Comparison of ENCODE assay signal across 39 mouse cellular contexts in the genomic region with DNA sequence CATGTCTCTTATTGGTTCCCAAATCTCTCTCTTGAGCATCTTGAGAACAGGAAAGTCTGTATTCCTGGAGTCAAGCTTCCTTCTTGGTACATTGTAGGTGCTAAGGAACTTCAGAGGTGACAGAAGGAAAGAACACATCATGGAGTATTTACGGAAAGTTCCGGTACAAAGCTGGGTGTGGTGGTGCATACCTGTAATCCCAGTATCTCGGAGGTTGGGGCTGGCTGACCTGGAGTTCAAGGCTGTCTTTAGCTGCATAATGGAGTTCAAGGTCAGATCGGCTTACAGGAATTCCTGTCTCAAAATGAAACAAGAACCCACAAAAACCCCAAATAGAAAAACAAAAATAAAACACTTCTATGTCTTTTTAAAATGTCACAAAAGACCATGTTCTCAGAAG. TPM values are rescaled to one million over a fixed set of nuclear protein-coding genes. Genes with fewer than 3 reads are reported as not detected.
"Had no signal": no experiment of that assay in that cellular context is flagged by ENCODE, and none has a peak within 500 bp of the region (broad histone marks: within the 10 kb centered on the region; RNA-seq: fewer than 3 reads in every experiment).

No protein-coding gene starts in this region.

- H3K4me3 ChIP-seq: heart, adult 2 months; heart, embryonic 13.5 days; heart, embryonic 15.5 days; hindbrain, embryonic 13.5 days; hindbrain, embryonic 15.5 days; kidney, embryonic 15.5 days; layer of hippocampus, adult 2 months; left cerebral cortex, adult 2 months; limb, embryonic 13.5 days; limb, embryonic 15.5 days; liver, embryonic 12.5 days had no signal

- H3K4me1 ChIP-seq: heart, embryonic 13.5 days; heart, embryonic 15.5 days; hindbrain, embryonic 13.5 days; hindbrain, embryonic 15.5 days; kidney, embryonic 15.5 days; limb, embryonic 13.5 days; limb, embryonic 15.5 days; liver, embryonic 12.5 days had no signal

- H3K9me3 ChIP-seq: heart, embryonic 13.5 days; heart, embryonic 15.5 days; hindbrain, embryonic 13.5 days; hindbrain, embryonic 15.5 days; kidney, embryonic 15.5 days; limb, embryonic 13.5 days; limb, embryonic 15.5 days; liver, embryonic 12.5 days had no signal

- H3K9ac ChIP-seq: heart, embryonic 13.5 days; heart, embryonic 15.5 days; hindbrain, embryonic 13.5 days; hindbrain, embryonic 15.5 days; kidney, embryonic 15.5 days; limb, embryonic 13.5 days; limb, embryonic 15.5 days; liver, embryonic 12.5 days; liver, embryonic 14.5 days had no signal

- H3K4me2 ChIP-seq: heart, embryonic 11.5 days; heart, embryonic 13.5 days; heart, embryonic 15.5 days; hindbrain, embryonic 13.5 days; hindbrain, embryonic 15.5 days; kidney, embryonic 15.5 days; limb, embryonic 13.5 days; limb, embryonic 15.5 days; liver, embryonic 12.5 days had no signal

- H3K36me3 ChIP-seq: heart, embryonic 13.5 days; heart, embryonic 15.5 days; hindbrain, embryonic 13.5 days; hindbrain, embryonic 15.5 days; kidney, embryonic 15.5 days; limb, embryonic 13.5 days; limb, embryonic 15.5 days; liver, embryonic 12.5 days had no signal

- ATAC-seq: hindbrain, postnatal 0 days; liver, embryonic 12.5 days had no signal

- DNase-seq: gastrocnemius, postnatal 14 days; gastrocnemius, postnatal 36 days; heart, adult 2 months; heart, postnatal 14 days; heart, postnatal 36 days; kidney, adult 11 months; kidney, adult 2 months; kidney, adult 9 months; kidney, postnatal 14 days; kidney, postnatal 4 days; left cerebral cortex, postnatal 4 days had no signal

- H3K27ac ChIP-seq: heart, adult 2 months; heart, embryonic 13.5 days; heart, embryonic 15.5 days; hindbrain, embryonic 13.5 days; hindbrain, embryonic 15.5 days; hindbrain, postnatal 0 days; kidney, embryonic 15.5 days; kidney, postnatal 0 days; layer of hippocampus, adult 2 months; left cerebral cortex, adult 2 months; limb, embryonic 13.5 days; limb, embryonic 15.5 days; liver, embryonic 12.5 days; liver, embryonic 14.5 days had no signal

- H3K27me3 ChIP-seq: heart, embryonic 13.5 days; heart, embryonic 15.5 days; hindbrain, embryonic 13.5 days; hindbrain, embryonic 15.5 days; kidney, embryonic 15.5 days; limb, embryonic 13.5 days; limb, embryonic 15.5 days; liver, embryonic 12.5 days had no signal

RNA-seq across cellular contexts. Expression of gene Hyal6, which starts 36.9 kb away (rescaled TPM):
- total RNA-seq: gastrocnemius, adult 18-20 months; gastrocnemius, adult 8-10 months; gastrocnemius, postnatal 14 days; gastrocnemius, postnatal 36 days; heart, adult 2 months; heart, postnatal 14 days; heart, postnatal 36 days; hematopoietic stem cell, adult 5-6 weeks; hindbrain, postnatal 0 days; layer of hippocampus, adult 2 months; layer of hippocampus, postnatal 10 days; layer of hippocampus, postnatal 25 days; left cerebral cortex, adult 2 months; left cerebral cortex, postnatal 10 days; left cerebral cortex, postnatal 25 days; left cerebral cortex, postnatal 4 days; liver, adult 2 months had no signal
- polyA plus RNA-seq: gonadal fat pad, adult 2 months; heart, adult 2 months; heart, embryonic 11.5 days; heart, embryonic 13.5 days; heart, embryonic 15.5 days; heart, postnatal 0 days; hindbrain, embryonic 11.5 days; hindbrain, embryonic 13.5 days; hindbrain, embryonic 15.5 days; hindbrain, postnatal 0 days; intestine, embryonic 14.5 days; intestine, embryonic 16.5 days; kidney, adult 2 months; kidney, embryonic 15.5 days; kidney, postnatal 0 days; limb, embryonic 11.5 days; limb, embryonic 13.5 days; limb, embryonic 15.5 days; liver, adult 2 months; liver, embryonic 12.5 days had no signal

RNA-seq across cellular contexts. Expression of gene Hyal4, which starts 52.0 kb away (rescaled TPM):
- total RNA-seq: gastrocnemius, adult 18-20 months; gastrocnemius, adult 8-10 months; gastrocnemius, postnatal 14 days; gastrocnemius, postnatal 36 days; heart, adult 2 months; heart, postnatal 14 days; heart, postnatal 36 days; hematopoietic stem cell, adult 5-6 weeks; hindbrain, postnatal 0 days; layer of hippocampus, adult 2 months; layer of hippocampus, postnatal 10 days; layer of hippocampus, postnatal 25 days; left cerebral cortex, adult 2 months; left cerebral cortex, postnatal 10 days; left cerebral cortex, postnatal 25 days; left cerebral cortex, postnatal 4 days had no signal
- polyA plus RNA-seq: gonadal fat pad, adult 2 months; heart, adult 2 months; heart, embryonic 11.5 days; heart, embryonic 13.5 days; heart, embryonic 15.5 days; heart, postnatal 0 days; hindbrain, embryonic 11.5 days; hindbrain, embryonic 13.5 days; hindbrain, embryonic 15.5 days; hindbrain, postnatal 0 days; intestine, embryonic 14.5 days; intestine, embryonic 16.5 days; kidney, adult 2 months; kidney, embryonic 15.5 days; limb, embryonic 11.5 days; limb, embryonic 13.5 days; liver, adult 2 months; liver, embryonic 12.5 days; liver, embryonic 14.5 days had no signal
